Mouse (Mus musculus): ENCODE measurements around the gene Cyp2d10. TPM values are rescaled to one million over a fixed set of nuclear protein-coding genes. Genes with fewer than 3 reads are reported as not detected.
"Not testable (repeated sequence)": the region's sequence is repeated elsewhere in the genome, so short reads cannot be mapped to it uniquely, and the experiment has no call there.

The Cyp2d10 gene
- polyA plus RNA-seq (2012; fragmentation: generic; extraction: Trizol), result not detected

DNA sequence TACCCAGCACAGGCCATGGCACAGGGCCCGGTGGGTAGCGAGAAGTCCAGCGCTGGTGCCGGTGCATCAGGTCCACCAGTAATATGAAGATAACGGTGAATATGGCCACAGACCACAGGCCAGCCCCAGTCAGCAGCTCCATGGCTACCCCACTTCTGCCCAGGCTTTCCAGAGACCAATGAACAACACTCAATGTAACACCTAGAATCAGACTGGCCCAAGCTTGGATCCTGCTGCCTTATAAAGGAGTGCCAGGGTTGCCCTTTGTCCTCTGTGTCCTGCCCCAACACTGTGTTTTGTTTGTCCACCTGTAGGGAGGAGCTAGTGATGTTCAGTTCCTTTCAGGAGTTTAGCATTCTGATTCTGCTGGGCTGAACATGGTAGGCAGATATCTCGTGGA is at the start of gene Cyp2d10:
Gene Cyp2d10, minus strand, starts transcription at position 215 of the 400 bp plus-strand sequence.
- H3K4me2 ChIP-seq (ENCODE audit: low read depth), result no peak within 1 kb of the TSS
- no peak for TF ChIP-seq USF1 (IDR thresholded peaks at IDR 0.05; ENCODE audit: low read depth)
- no peak for TF ChIP-seq POLR2AphosphoS2 (IDR thresholded peaks at IDR 0.05; ENCODE audit: insufficient read length, low read depth)
- no peak for TF ChIP-seq TCF12 (IDR thresholded peaks at IDR 0.05; ENCODE audit: insufficient read depth, poor library complexity, severe bottlenecking)
- no peak for TF ChIP-seq MYOG (IDR thresholded peaks at IDR 0.05; ENCODE audit: control insufficient read depth in 1 of 3, insufficient read depth in 1 of 3, insufficient read length in 2 of 3, low read depth in 2 of 3)
- no peak for TF ChIP-seq MAX (IDR thresholded peaks at IDR 0.05; ENCODE audit: low read depth)
- TF ChIP-seq MYOD1 (IDR thresholded peaks at IDR 0.05; ENCODE audit: control insufficient read depth in 1 of 3, insufficient read length in 2 of 3, low read depth in 2 of 3), result no peak
- no peak for TF ChIP-seq POLR2A (IDR thresholded peaks at IDR 0.05; ENCODE audit: insufficient read length, low read depth)
- H3K4me3 ChIP-seq, result no peak within 1 kb of the TSS
- no peaks in the 10 kb centered on the region for H3K27me3 ChIP-seq (ENCODE audit: control insufficient read depth, insufficient read depth, insufficient read length)
- H3ac ChIP-seq (ENCODE audit: control insufficient read depth, insufficient read length), result no peak within 1 kb of the TSS
- H3K79me2 ChIP-seq (ENCODE audit: control insufficient read depth, insufficient read depth), result no peaks in the 10 kb centered on the region
- no peaks in the 10 kb centered on the region for H3K36me3 ChIP-seq (ENCODE audit: control insufficient read depth, insufficient read depth)

DNA sequence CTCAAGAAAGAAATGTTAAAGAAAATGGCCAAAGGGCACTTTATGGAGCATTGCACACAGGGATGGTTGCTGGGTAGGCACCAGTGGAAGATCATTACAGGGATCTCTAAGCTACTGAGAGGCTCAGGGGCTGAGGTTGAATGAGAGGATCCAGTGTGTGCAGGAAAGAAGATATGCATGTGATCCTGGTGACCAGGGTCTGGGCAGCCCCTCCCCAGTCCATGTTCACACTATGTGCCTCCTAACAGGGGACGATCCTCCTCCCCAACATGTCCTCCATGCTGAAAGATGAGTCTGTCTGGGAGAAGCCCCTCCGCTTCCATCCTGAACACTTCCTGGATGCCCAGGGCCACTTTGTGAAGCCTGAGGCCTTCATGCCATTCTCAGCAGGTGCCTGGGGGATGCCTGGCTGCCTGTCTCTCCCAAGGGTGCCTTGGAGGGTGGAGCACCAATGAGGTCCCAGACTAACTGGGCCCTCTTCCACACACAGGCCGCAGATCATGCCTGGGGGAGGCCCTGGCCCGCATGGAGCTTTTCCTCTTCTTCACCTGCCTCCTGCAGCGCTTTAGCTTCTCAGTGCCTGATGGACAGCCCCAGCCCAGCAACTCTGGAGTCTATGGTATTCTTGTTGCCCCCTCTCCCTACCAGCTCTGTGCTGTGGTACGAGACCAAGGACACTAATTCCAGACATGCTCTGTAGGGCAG is 49.2 kb upstream of the Cyp2d10 start:
- H3K4me2 ChIP-seq (ENCODE audit: low read depth); H3K79me2 ChIP-seq (ENCODE audit: control insufficient read depth, insufficient read depth); H3K36me3 ChIP-seq (ENCODE audit: control insufficient read depth, insufficient read depth); H3ac ChIP-seq (ENCODE audit: control insufficient read depth, insufficient read length); H3K4me3 ChIP-seq; H3K27me3 ChIP-seq (ENCODE audit: control insufficient read depth, insufficient read depth, insufficient read length): not testable (repeated sequence)

DNA sequence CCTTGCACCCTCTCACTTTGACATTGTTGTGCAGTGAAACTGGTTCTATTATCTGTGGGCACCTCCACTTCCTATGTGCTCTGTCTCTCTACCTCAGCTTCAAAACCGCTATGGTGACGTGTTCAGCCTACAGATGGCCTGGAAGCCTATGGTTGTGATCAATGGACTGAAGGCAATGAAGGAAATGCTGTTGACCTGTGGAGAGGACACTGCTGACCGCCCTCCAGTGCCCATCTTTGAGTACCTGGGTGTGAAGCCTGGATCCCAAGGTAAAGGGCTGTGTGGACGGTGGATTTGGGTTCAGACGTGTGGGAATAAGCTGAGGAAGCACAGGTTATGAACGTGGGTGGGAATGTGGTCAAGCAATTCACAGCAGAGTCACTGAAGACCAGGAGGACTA is 46.5 kb upstream of the Cyp2d10 start:
- H3K4me3 ChIP-seq; H3ac ChIP-seq (ENCODE audit: control insufficient read depth, insufficient read length); H3K79me2 ChIP-seq (ENCODE audit: control insufficient read depth, insufficient read depth); H3K4me2 ChIP-seq (ENCODE audit: low read depth); H3K36me3 ChIP-seq (ENCODE audit: control insufficient read depth, insufficient read depth); H3K27me3 ChIP-seq (ENCODE audit: control insufficient read depth, insufficient read depth, insufficient read length): not testable (repeated sequence)

DNA sequence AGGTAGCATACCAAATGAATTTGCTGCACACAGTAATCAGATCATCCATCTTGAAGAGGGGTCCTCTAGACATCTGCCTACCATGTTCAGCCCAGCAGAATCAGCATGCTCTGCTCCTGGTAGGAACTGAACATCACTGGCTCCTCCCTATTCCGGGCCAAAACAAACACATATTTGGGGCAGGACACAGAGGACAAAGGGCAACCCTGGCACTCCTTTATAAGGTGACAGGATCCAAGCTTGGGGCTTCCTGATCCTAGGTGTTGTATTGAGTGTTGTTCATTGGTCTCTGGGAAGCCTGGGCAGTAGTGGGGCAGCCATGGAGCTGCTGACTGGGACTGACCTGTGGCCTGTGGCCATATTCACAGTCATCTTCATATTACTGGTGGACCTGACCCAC is 45.1 kb upstream of the Cyp2d10 start:
- H3K27me3 ChIP-seq (ENCODE audit: control insufficient read depth, insufficient read depth, insufficient read length); H3K36me3 ChIP-seq (ENCODE audit: control insufficient read depth, insufficient read depth); H3K4me2 ChIP-seq (ENCODE audit: low read depth); H3ac ChIP-seq (ENCODE audit: control insufficient read depth, insufficient read length); H3K4me3 ChIP-seq; H3K79me2 ChIP-seq (ENCODE audit: control insufficient read depth, insufficient read depth): not testable (repeated sequence)

DNA sequence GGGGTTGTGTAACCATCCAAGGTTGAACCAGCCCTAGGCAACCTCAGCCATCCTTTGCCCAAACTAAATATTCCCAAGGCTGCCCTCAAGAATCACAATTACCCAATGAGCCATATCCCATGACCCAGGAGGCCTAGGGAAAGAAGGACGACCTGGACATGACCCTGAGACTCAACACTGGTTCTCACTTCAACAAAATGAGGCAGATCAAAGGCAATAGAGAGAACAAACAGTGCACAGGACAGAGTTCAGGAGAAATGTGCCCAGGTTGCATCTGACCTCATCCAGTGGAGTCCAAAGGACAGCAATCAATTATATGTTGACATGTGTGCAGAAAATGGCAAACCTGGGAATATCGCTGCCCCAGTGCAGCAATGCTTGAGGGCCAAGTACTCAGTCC is 43.0 kb upstream of the Cyp2d10 start:
- H3K36me3 ChIP-seq (ENCODE audit: control insufficient read depth, insufficient read depth); H3ac ChIP-seq (ENCODE audit: control insufficient read depth, insufficient read length); H3K27me3 ChIP-seq (ENCODE audit: control insufficient read depth, insufficient read depth, insufficient read length); H3K4me3 ChIP-seq; H3K79me2 ChIP-seq (ENCODE audit: control insufficient read depth, insufficient read depth); H3K4me2 ChIP-seq (ENCODE audit: low read depth): not testable (repeated sequence)

DNA sequence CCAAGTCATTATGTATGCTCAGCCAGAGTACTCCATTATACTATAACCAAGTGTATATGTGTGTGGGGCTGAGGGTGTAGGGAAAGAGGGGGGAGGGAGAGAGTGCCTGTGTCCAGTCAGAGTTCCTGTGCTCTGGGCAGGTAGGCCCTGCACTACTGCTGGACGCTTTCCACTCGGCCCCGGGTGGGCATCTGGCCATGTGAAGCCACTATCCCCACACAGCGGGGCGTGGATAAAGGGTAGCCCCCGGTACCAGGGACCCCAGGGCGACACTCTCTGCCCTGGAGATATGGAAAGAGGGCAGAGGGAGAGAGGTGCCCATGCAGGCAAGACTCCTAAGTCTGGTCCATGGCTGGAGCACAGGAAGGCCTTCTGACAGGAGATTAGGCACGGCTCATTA is 38.2 kb upstream of the Cyp2d10 start:
- Histone ChIP-seq H3K36me3 (ENCODE audit: control insufficient read depth, insufficient read depth) (no peaks in the 10 kb centered on the region), H3K4me2 (ENCODE audit: low read depth) (no peak overlapping the region), H3K79me2 (ENCODE audit: control insufficient read depth, insufficient read depth) (no peaks in the 10 kb centered on the region), H3K27me3 (ENCODE audit: control insufficient read depth, insufficient read depth, insufficient read length) (no peaks in the 10 kb centered on the region), H3ac (ENCODE audit: control insufficient read depth, insufficient read length) (no peak overlapping the region), H3K4me3 (no peak overlapping the region)
- no peak for TF ChIP-seq MYOG (IDR thresholded peaks at IDR 0.05; ENCODE audit: control insufficient read depth in 1 of 3, insufficient read depth in 1 of 3, insufficient read length in 2 of 3, low read depth in 2 of 3)
- TF ChIP-seq SRF (IDR thresholded peaks at IDR 0.05; ENCODE audit: control insufficient read depth, insufficient read length, low read depth), result no peak
- TF ChIP-seq USF1 (IDR thresholded peaks at IDR 0.05; ENCODE audit: low read depth), result no peak
- no peak for TF ChIP-seq REST (IDR thresholded peaks at IDR 0.05; ENCODE audit: insufficient read depth, insufficient read length)
- no peak for TF ChIP-seq CEBPB (IDR thresholded peaks at IDR 0.05; ENCODE audit: insufficient read depth, poor library complexity, severe bottlenecking)
- no peak for TF ChIP-seq POLR2AphosphoS2 (IDR thresholded peaks at IDR 0.05; ENCODE audit: insufficient read length, low read depth)
- no peak for TF ChIP-seq E2F4 (IDR thresholded peaks at IDR 0.05; ENCODE audit: insufficient read depth)
- no peak for TF ChIP-seq TCF3 (IDR thresholded peaks at IDR 0.05; ENCODE audit: insufficient read length, low read depth)
- no peak for TF ChIP-seq MAX (IDR thresholded peaks at IDR 0.05; ENCODE audit: low read depth)
- no peak for TF ChIP-seq MYOD1 (IDR thresholded peaks at IDR 0.05; ENCODE audit: control insufficient read depth in 1 of 3, insufficient read length in 2 of 3, low read depth in 2 of 3)
